Mouse (Mus musculus) urinary bladder, postnatal 14 days (tissue): ENCODE results near the gene Hnmt.
"Not testable (repeated sequence)": the region's sequence is repeated elsewhere in the genome, so short reads cannot be mapped to it uniquely, and the experiment has no call there.

Experiments
- DNase-seq: peaks from one replicate; pipeline ENCODE4 v3.0.0; 2021; ENCODE audit warnings: low spot score

The Hnmt gene

GRCm38 (mm10) chr2:24049344-24049990, at the start of gene Hnmt:
Gene Hnmt (minus strand): TSS chr2:24049394.
- DNase-seq: no peak

- no peak for DNase-seq
Measured at GRCm38 (mm10) chr2:24096495-24096894, 47.3 kb upstream of the Hnmt start, which contains the start of gene Tbpl2. Gene Tbpl2 (minus strand): TSS chr2:24096595.

- no peak for DNase-seq
Measured at GRCm38 (mm10) chr2:24090921-24091320, 41.7 kb upstream of the Hnmt start.

- DNase-seq: no peak
Measured at GRCm38 (mm10) chr2:24050459-24050858, 1.3 kb upstream of the Hnmt start.

- DNase-seq: peak; percentile 52
Measured at GRCm38 (mm10) chr2:24048480-24049097, 605 bp downstream of the Hnmt start.

- DNase-seq: no peak
Measured at GRCm38 (mm10) chr2:24047551-24048479, 1.4 kb downstream of the Hnmt start.

GRCm38 (mm10) chr2:24042901-24043300, 6.3 kb downstream of the Hnmt start:
- DNase-seq: no peak

GRCm38 (mm10) chr2:24040531-24040930, 8.7 kb downstream of the Hnmt start:
- no peak for DNase-seq

- not testable (repeated sequence) for DNase-seq
Measured at GRCm38 (mm10) chr2:24019386-24019785, 29.8 kb downstream of the Hnmt start.

GRCm38 (mm10) chr2:24018966-24019365, 30.2 kb downstream of the Hnmt start:
- no peak for DNase-seq

- DNase-seq: no peak
Measured at GRCm38 (mm10) chr2:24014957-24015356, 34.2 kb downstream of the Hnmt start.

GRCm38 (mm10) chr2:23999323-23999722, 49.9 kb downstream of the Hnmt start:
- no peak for DNase-seq

- DNase-seq: no peak
Measured at GRCm38 (mm10) chr2:23998836-23999235, 50.4 kb downstream of the Hnmt start.

GRCm38 (mm10) chr2:23996830-23997229, 52.4 kb downstream of the Hnmt start:
- DNase-seq: no peak

GRCm38 (mm10) chr2:23990034-23990573, 59.1 kb downstream of the Hnmt start:
- not testable (repeated sequence) for DNase-seq

GRCm38 (mm10) chr2:23987283-23987682, 61.9 kb downstream of the Hnmt start:
- DNase-seq: no peak

GRCm38 (mm10) chr2:23983343-23983742, 65.9 kb downstream of the Hnmt start:
- no peak for DNase-seq

- no peak for DNase-seq
Measured at GRCm38 (mm10) chr2:23982860-23983259, 66.3 kb downstream of the Hnmt start.

- DNase-seq: not testable (repeated sequence)
Measured at GRCm38 (mm10) chr2:23960659-23961274, 88.4 kb downstream of the Hnmt start.
